Mouse (Mus musculus) kidney, embryonic 15.5 days (tissue): Measurements from ENCODE around the gene Hadh. TPM values are rescaled to one million over a fixed set of nuclear protein-coding genes. Genes with fewer than 3 reads are reported as not detected.

Source experiments
- ATAC-seq: fragments of 200-750 bp; cut with Nextera tagmentation; replicated peaks from 2 replicates; pipeline ENCODE4 v1.8.0; 2017; ENCODE audit warnings: moderate TSS enrichment; ENCODE audit not compliant: low FRiP score
- H3K27ac ChIP-seq: fragments of 300-500 bp; sonication (generic); 2 replicates; pipeline ENCODE4 v1.5.1; 2015; ENCODE audit warnings: mild to moderate bottlenecking, inconsistent platforms
- H3K27me3 ChIP-seq: fragments of 300-500 bp; sonication (generic); 2 replicates; pipeline ENCODE4 v1.6.1; 2015; ENCODE audit warnings: inconsistent platforms
- H3K36me3 ChIP-seq: fragments of 300-500 bp; sonication (generic); 2 replicates; pipeline ENCODE4 v1.6.1; 2015; ENCODE audit warnings: inconsistent platforms
- H3K4me1 ChIP-seq: fragments of 300-500 bp; sonication (generic); 2 replicates; pipeline ENCODE4 v1.6.1; 2015; ENCODE audit warnings: inconsistent platforms
- H3K4me2 ChIP-seq: fragments of 300-500 bp; sonication (generic); 2 replicates; pipeline ENCODE4 v1.6.1; 2015; ENCODE audit warnings: moderate library complexity, mild to moderate bottlenecking, inconsistent platforms
- H3K4me3 ChIP-seq: fragments of 300-500 bp; sonication (generic); replicated peaks from 2 replicates; pipeline ENCODE4 v1.5.1; 2015; ENCODE audit warnings: mild to moderate bottlenecking, inconsistent platforms
- H3K9ac ChIP-seq: fragments of 300-500 bp; sonication (generic); 2 replicates; pipeline ENCODE4 v1.6.1; 2015; ENCODE audit warnings: mild to moderate bottlenecking, inconsistent platforms
- H3K9me3 ChIP-seq: fragments of 300-500 bp; sonication (generic); replicated peaks from 2 replicates; pipeline ENCODE4 v1.6.1; 2016; ENCODE audit warnings: inconsistent platforms
- WGBS: fragments of 180-500 bp; shearing (Covaris S2); methylation state at CpG from one replicate; pipeline ENCODE4 v1.1.7; 2015; ENCODE audit warnings: mixed read lengths; 5-methylcytosine and 5-hydroxymethylcytosine counted together
- polyA plus RNA-seq: library from polyadenylated mRNA; unstranded; fragments of >200 nt; fragmentation: Nextera tagmentation; extraction: Ambion mirVana; gene quantifications from 2 replicates; pipeline ENCODE4 v1.2.1, GENCODE M21; 2015

The Hadh gene
- polyA plus RNA-seq, 1 experiment from 2014 or later, result 130 TPM

DNA sequence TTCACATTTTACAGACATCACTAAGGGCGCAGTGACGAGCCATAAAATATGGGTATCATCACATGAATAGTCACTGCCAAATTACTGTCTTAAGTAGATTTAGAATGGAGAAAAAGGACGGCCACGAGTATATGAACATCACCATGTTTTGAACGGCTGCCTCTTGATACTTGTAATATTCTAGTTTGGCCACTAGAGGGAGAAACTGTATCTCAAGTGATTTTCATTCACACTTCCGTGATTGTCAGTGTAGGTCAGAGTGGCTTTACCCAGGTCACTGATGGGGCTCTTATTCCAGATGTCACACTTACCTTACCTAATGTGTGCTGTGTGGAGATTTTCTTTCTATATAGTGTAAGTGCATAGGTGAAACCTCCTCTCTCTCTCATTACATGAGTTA is 28.0 kb upstream of the Hadh start:
- ATAC-seq, result no peak
- peaks cover 6% of the 10 kb centered on the region; the same call in 1 of the 2 replicates for H3K4me1 ChIP-seq
- no peak overlapping the region for H3K4me2 ChIP-seq
- no peak overlapping the region for H3K9ac ChIP-seq
- H3K27me3 ChIP-seq, result 0 out of 2 replicates have a peak, but pooled peaks cover 6% of the 10 kb centered on the region
- no peaks in the 10 kb centered on the region for H3K9me3 ChIP-seq
- H3K36me3 ChIP-seq, result no peaks in the 10 kb centered on the region
- H3K4me3 ChIP-seq, result no peak overlapping the region
- 8% methylated on average over 6 of the region's 6 CpGs for WGBS
- H3K27ac ChIP-seq, result no peak overlapping the region

DNA sequence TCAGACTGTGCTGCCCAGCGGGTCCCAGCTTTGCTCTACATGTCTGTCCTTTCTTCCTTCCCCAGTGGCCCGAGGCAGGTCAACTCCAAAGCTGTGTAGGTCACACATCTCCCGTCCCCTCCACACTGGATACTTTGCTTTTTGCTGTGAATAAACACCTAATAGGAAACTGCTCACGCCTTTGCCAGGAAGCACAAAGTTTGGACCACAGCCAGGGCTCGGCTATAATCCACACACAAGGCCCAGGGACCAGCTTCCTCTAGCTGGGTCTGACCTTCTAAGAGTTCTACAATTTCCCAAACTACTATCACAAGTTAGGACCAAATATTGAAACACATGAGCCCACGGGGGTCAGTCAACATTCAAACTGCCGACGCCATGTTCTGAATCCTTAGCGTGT is 27.2 kb upstream of the Hadh start:
- Histone ChIP-seq H3K36me3 (no peaks in the 10 kb centered on the region), H3K4me1 (peaks cover 6% of the 10 kb centered on the region; the same call in 1 of the 2 replicates), H3K4me2 (no peak overlapping the region), H3K9me3 (no peaks in the 10 kb centered on the region), H3K4me3 (no peak overlapping the region), H3K9ac (no peak overlapping the region), H3K27ac (no peak overlapping the region), H3K27me3 (0 out of 2 replicates have a peak, but pooled peaks cover 4% of the 10 kb centered on the region)
- WGBS, result 81% methylated on average over 9 of the region's 9 CpGs
- ATAC-seq, result no peak

DNA sequence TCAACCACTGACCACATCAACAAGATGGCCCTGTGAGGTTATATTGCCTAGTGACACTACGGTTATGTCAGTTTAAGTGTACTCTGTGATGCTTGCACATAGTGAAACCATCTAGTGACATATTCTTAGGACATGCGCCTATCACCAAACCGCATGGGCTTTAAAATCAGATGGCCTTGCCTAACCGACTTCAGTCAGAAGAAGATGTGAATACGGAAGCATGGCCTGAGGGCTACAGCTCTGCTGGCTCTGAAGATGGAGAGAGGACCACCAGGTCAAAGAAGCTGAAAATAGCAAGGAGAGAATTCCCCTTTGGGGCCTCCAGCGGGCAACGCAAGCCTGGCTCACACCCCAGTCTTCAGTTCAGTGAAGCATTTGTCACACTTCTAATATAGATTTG is 25.0 kb upstream of the Hadh start:
- no peak overlapping the region for H3K9ac ChIP-seq
- no peak overlapping the region for H3K4me2 ChIP-seq
- no peak overlapping the region for H3K4me3 ChIP-seq
- no peak overlapping the region for H3K27ac ChIP-seq
- H3K4me1 ChIP-seq, result no peaks in the 10 kb centered on the region
- H3K9me3 ChIP-seq, result no peaks in the 10 kb centered on the region
- no peak for ATAC-seq
- no peaks in the 10 kb centered on the region for H3K36me3 ChIP-seq
- H3K27me3 ChIP-seq, result no peaks in the 10 kb centered on the region
- WGBS, result 90% methylated on average over 7 of the region's 7 CpGs

DNA sequence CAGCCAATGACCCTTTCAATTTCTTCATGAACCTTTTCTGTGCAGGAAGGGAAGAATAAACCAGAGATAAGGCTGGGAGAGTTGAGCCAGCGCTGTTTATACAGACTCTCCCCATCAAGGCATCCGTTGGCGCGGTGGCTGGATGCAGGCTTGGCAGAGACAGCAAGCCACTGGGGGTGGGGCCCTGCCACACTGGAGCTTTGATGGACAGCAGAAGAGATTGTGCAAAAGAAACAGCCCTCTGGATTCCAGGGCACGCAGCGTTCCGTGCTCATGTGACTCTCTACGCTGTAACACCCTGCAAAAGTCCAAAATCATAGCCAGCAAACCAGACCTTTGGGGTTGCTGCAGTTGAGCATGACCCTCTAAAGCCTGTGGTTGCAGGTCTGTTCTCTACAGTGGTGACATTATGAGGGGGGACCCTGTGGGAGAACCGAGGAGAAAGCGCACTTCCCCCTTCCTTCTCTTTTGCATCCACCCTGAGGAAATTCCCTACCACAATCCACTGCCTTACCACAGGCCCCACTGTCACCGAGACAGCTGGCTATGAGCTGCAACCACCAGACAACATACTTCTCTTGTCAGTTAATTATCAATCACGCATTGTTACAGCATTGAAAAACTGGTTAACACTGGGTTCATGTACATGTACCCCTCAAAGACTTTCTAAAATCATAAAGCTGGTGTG is 23.8 kb upstream of the Hadh start:
- Histone ChIP-seq H3K9ac (no peak overlapping the region), H3K36me3 (no peaks in the 10 kb centered on the region), H3K9me3 (no peaks in the 10 kb centered on the region), H3K4me3 (no peak overlapping the region), H3K4me2 (no peak overlapping the region), H3K27me3 (no peaks in the 10 kb centered on the region), H3K4me1 (no peaks in the 10 kb centered on the region), H3K27ac (no peak overlapping the region)
- 84% methylated on average over 12 of the region's 12 CpGs for WGBS
- no peak for ATAC-seq

DNA sequence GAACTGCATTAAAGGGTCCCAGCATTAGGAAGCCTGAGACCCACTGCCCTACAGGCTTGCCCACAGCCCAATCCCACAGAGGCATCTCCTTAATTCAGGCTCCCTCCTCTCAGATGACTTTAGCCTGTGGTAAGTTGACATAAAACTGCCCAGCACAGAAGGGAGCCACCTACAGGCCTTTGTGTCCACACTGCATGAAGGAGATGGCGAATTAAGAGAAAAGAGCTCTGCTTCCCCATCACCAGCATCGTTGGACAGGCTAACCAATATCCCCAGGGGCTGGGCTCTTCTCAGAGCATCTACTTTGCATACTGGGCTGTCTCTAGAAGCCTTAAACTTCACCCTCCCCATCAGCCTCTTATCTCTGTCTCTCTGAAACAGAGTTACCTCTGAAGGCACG is 22.6 kb upstream of the Hadh start:
- H3K27me3 ChIP-seq, result no peaks in the 10 kb centered on the region
- no peak overlapping the region for H3K4me3 ChIP-seq
- H3K27ac ChIP-seq, result no peak overlapping the region
- H3K4me2 ChIP-seq, result no peak overlapping the region
- 67% methylated on average over 3 of the region's 3 CpGs for WGBS
- no peak overlapping the region for H3K9ac ChIP-seq
- no peak for ATAC-seq
- no peaks in the 10 kb centered on the region for H3K36me3 ChIP-seq
- H3K9me3 ChIP-seq, result no peaks in the 10 kb centered on the region
- H3K4me1 ChIP-seq, result no peaks in the 10 kb centered on the region

DNA sequence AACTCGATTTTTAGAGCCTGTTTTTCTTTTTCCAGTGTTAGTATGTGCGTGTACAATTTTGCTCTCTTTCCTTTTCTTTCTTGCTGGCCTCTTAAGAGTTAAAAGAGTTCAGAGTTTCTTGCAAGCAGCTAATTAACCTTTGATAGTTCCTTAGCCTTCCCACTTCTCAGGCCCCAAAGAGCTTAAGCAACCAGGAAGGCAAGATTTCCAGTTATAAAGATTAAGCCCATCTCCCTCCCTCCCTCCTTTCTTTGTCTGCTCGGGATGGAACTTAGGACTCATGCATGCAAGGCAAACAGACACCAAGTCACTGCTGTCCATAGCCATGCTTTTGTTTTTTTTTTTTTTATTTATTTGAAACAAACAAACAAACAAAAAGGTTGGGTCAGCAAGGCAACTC is 21.1 kb upstream of the Hadh start:
- H3K4me1 ChIP-seq, result no peaks in the 10 kb centered on the region
- H3K9ac ChIP-seq, result no peak overlapping the region
- WGBS, result 68% methylated on average over 3 of the region's 3 CpGs
- no peak overlapping the region for H3K4me3 ChIP-seq
- H3K36me3 ChIP-seq, result no peaks in the 10 kb centered on the region
- H3K27ac ChIP-seq, result no peak overlapping the region
- no peak overlapping the region for H3K4me2 ChIP-seq
- ATAC-seq, result no peak
- H3K9me3 ChIP-seq, result no peaks in the 10 kb centered on the region
- H3K27me3 ChIP-seq, result no peaks in the 10 kb centered on the region

DNA sequence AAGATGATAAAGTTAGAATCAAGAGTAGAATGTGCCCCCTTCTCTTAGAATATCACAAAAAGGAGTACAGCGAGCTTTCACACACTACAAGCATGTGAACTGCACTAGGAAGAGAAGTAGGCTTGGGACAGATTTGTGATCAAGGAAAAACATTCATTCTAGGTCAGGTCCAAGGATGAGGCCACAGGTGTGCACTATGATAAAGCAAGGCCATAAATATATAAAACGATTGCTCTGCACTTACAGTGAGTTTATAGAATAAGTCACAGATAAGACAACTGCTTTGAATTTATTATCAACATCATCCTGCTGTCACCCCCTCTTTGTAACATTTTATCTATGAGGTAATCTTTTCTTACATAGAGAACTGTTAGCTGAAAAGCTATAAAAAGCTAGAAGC is 20.4 kb upstream of the Hadh start:
- no peak overlapping the region for H3K4me3 ChIP-seq
- no peak overlapping the region for H3K9ac ChIP-seq
- WGBS, result 82% methylated on average over 2 of the region's 2 CpGs
- no peak for ATAC-seq
- H3K36me3 ChIP-seq, result no peaks in the 10 kb centered on the region
- no peaks in the 10 kb centered on the region for H3K27me3 ChIP-seq
- no peak overlapping the region for H3K4me2 ChIP-seq
- H3K9me3 ChIP-seq, result no peaks in the 10 kb centered on the region
- H3K27ac ChIP-seq, result no peak overlapping the region
- no peaks in the 10 kb centered on the region for H3K4me1 ChIP-seq

DNA sequence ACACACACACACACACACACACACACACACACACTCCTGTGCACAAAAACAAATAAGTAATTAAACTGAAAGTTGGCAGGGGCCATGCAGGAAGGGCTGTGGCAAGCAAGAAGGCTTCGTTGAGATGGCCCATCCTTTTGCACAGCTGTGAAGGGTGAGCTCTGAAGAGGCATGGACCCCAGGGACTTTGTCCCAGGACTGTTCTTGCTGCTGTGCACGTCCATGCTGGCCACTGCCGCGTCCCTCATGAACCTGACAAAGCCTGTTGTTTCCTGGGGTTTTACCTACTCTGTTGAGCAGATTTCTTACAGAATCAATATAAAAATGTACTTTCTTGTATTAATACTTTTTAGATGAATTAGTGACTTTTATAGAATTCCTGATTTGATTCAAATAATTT is 20.0 kb upstream of the Hadh start:
- WGBS, result 87% methylated on average over 4 of the region's 4 CpGs
- no peak for ATAC-seq
- no peaks in the 10 kb centered on the region for H3K36me3 ChIP-seq
- no peak overlapping the region for H3K9ac ChIP-seq
- no peaks in the 10 kb centered on the region for H3K4me1 ChIP-seq
- no peaks in the 10 kb centered on the region for H3K27me3 ChIP-seq
- H3K9me3 ChIP-seq, result no peaks in the 10 kb centered on the region
- H3K4me3 ChIP-seq, result no peak overlapping the region
- H3K4me2 ChIP-seq, result no peak overlapping the region
- no peak overlapping the region for H3K27ac ChIP-seq

DNA sequence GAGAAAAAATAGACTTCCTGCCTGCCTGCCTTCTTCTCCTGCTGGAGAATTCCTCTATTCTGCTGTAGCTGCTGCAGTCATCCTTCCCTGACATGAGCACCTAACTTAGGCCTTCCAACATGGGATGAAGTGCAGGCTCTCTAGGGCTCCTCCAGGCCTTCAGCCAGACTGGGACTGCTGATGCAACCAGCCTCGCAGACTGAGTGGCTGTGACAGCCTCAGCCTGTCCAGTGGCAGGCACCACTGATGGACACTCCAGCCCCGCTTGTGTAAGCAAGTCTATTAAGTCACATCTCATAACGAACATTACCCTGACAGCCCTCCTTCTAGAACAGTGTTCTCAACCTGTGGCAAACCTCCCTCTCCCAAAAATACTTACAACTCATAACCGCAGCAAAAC is 2.2 kb upstream of the Hadh start:
- ATAC-seq, result no peak
- no peaks in the 10 kb centered on the region for H3K36me3 ChIP-seq

DNA sequence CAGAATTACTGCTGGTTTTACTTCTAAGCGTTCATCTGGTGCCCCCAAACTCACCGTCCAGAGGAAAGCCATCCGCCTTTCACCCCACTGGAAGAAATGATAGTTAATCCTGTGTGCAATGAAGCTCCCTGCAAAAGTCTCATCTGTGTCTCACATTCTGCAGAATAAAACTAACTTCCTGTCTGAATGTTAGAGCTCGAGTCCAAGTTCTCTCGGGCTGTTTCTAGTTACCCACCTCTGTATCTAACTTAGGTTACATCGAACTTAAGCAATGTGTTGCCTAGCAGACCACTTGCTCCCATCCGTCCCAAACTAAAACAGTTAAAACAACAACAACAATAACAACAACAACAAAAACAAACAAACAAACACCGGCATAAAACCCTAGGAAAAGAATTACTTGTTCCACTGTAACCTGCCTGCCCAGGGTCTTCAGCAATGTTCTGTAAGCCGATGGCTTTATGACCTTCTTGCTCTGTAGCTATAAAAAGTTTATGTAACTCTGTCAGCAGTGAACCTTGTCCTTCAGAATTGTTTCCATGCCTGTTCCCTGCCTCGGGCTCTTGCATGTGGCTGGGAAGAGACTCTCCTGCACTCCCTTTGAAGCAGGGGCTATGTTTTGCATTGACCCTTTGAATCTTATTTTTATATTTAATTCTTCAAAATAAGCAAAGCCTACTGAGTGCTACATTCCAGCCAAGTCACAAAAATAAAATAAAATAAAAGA is 636 bp upstream of the Hadh start:
- Histone ChIP-seq H3K4me2 (peak overlapping the region; percentile 78), H3K27me3 (no peaks in the 10 kb centered on the region), H3K4me1 (peaks cover 37% of the 10 kb centered on the region), H3K27ac (peak overlapping the region; percentile 89), H3K9me3 (no peaks in the 10 kb centered on the region), H3K9ac (peak overlapping the region; percentile 29), H3K4me3 (peak overlapping the region; percentile 89), H3K36me3 (no peaks in the 10 kb centered on the region)
- WGBS, result 20% methylated on average over 10 of the region's 10 CpGs
- peak; percentile 24 for ATAC-seq

More for the DNA sequence above, 2.2 kb upstream of the Hadh start:
- Histone ChIP-seq H3K27me3 (no peaks in the 10 kb centered on the region), H3K9me3 (no peaks in the 10 kb centered on the region; the same call in 1 of the 2 replicates), H3K4me1 (peaks cover 24% of the 10 kb centered on the region), H3K4me3 (no peak overlapping the region), H3K9ac (no peak overlapping the region), H3K4me2 (no peak overlapping the region), H3K27ac (no peak overlapping the region)
- WGBS, result 76% methylated on average over 4 of the region's 4 CpGs

DNA sequence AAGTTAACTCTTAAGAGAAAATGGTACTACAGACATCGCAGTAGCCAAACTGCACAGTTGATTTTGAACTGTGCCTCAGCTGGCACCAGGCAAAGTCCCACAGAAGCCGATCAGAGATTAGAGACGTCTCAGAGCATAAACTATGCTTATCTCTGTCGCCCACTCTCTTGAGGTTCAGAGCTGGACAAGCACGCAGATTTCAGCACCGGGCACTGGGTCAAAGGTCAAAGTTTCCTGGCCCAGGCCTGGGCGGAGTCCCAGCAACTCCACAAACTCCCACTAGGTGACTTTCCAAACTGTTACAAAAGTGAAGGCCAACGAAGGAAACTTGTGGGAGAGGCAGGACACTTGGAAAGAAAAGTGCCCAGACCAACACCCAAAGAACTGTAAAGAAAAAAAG is 744 bp downstream of the Hadh start:
- peak; percentile 54 for ATAC-seq
- Histone ChIP-seq H3K36me3 (peaks cover 3% of the 10 kb centered on the region; the same call in 1 of the 2 replicates), H3K9ac (peak overlapping the region; percentile 83), H3K27ac (peak overlapping the region; percentile 89), H3K9me3 (no peaks in the 10 kb centered on the region), H3K4me1 (peaks cover 37% of the 10 kb centered on the region), H3K4me2 (peak overlapping the region; percentile 78), H3K27me3 (no peaks in the 10 kb centered on the region), H3K4me3 (peak overlapping the region; percentile 89)
- 11% methylated on average over 8 of the region's 8 CpGs for WGBS

DNA sequence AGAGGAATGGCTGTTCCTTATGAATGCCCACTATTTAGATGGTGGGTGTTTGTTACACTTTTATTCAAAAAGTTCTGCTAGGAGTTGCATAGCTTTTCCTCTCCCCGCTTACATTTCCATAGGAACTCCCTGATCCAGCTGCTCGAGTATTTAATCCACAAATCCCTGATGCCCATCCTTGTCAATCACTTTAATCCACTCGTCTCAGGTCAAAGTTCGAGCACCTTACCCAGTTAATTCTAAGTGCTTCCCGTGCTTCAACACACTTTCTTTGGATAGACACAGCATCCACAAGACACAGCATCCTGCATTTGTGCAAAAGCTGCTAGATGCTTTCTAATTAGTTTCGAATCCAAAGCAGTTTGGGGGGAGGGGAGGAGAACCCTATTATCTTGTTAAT is 1.5 kb downstream of the Hadh start:
- H3K4me3 ChIP-seq, result peak overlapping the region; percentile 89
- no peak for ATAC-seq
- H3K9me3 ChIP-seq, result no peaks in the 10 kb centered on the region
- H3K4me2 ChIP-seq, result peak overlapping the region; percentile 78
- peaks cover 3% of the 10 kb centered on the region; the same call in 1 of the 2 replicates for H3K36me3 ChIP-seq
- H3K4me1 ChIP-seq, result peaks cover 37% of the 10 kb centered on the region
- no peak overlapping the region for H3K9ac ChIP-seq
- 66% methylated on average over 6 of the region's 6 CpGs for WGBS
- H3K27me3 ChIP-seq, result no peaks in the 10 kb centered on the region
- H3K27ac ChIP-seq, result no peak overlapping the region
